Mouse (Mus musculus): Measurements from ENCODE around the gene Ascl2.
A peak's percentile ranks its signal among the peaks of the same experiment; 100 is the strongest.

The Ascl2 gene

DNA sequence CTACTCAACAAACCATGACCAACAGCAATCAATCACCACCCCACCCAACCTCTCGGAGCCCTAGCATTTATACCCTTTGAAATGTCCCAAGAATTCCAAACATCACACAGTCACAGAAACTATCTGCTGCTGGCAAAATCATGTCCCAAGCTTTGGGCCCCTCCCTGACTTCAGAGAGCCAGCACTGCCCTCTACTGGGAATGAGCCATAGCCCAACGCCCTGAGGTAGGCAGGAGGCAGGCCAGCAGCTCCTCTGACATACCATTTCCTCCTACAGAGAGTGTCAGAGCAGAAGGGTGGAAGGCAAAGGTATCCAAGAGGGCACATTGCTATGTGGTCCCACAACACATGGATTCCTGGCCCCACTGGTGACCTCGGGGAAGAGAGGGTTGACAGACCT lies 33.6 kb upstream of the Ascl2 start:
- no peak for DNase-seq (ENCODE audit: low read depth, low spot score)

DNA sequence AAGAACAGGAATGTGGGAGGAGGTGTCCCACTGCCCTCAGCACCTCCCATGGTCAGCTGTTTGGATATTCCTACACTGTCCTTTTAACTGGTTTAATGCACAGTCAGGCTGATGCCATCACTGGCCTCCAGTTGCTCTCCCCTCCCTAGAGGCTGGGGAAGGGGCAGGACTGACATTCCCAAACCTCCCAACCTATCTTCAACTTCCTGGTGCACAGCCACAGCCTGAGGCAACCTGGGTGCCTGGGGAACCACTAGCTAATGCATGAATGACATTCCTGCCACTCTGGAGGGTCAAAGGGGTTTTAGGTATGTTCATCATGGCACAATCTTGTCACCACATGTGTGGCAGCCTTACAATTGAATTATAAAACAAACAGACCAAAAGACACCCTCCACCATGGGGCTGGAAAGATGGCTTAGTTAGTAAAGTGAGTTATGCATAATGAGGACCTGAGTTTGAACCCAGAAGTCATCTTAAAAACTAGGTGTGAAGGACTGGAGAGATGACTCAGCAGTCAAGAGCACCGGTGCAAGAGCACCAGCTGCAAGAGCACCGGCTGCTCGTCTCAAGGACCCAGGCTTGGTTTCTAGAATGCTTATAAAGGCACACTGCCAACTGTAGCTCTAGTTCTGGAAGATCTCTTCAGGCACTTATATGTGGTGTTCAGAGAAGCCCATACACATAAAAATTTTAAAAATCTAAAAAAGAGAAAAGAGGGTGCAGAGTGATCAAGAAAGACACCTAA lies 28.5 kb upstream of the Ascl2 start:
- DNase-seq (ENCODE audit: low read depth, low spot score): no peak

DNA sequence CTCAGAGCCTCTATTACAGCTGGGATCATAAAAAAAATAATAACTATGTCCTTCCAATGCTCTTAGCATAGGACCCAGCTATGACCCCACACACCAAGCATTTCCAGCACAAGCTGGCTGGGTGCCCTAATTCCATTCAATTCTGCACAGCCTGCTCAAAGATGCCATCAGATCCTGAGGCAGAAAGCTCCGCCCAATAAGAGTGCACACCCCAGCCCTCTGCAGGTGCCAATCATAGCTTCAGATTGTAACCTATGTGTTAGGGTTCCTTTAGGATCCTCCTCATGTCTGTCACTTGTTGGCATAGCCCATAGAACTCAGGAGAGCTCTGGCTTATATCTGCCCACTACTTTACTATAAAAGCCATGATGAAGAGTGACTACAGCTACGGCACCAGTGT lies 27.9 kb upstream of the Ascl2 start:
- DNase-seq (ENCODE audit: low read depth, low spot score): no peak

DNA sequence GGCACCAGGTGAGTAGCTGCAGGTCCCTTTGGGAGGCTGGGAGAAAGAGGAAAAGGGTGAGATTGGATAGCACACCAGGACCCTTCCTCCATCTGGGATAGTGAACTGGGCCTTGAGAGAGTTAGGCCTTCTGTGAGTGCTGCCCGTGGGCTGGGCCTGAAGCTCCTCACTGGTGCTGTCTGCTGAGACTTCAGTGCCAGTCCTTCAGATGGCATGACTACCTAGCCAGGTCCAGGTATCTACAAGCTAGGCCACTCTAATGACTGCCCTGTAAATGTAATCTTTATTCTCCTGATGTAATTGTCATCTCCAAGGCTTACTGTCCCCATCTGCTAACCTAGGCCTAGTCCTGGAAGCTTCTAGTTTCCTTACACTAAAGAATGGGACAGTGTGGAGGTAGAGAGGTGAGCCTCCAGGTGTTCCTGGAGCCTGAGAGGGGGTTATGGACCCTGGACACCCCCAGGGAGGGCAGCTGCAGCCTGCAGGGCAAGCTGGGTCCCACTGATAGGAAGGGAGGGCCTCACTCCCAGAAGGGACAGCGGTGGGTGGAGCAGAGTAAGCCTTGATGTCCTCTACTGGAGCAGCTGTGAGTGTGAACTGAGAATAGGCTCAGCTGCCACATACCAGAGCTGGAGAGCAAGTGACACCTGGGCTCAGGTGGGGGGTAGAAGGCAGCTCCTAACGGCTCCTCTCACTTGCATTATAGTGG lies 26.7 kb upstream of the Ascl2 start:
- no peak for DNase-seq (ENCODE audit: low read depth, low spot score)

DNA sequence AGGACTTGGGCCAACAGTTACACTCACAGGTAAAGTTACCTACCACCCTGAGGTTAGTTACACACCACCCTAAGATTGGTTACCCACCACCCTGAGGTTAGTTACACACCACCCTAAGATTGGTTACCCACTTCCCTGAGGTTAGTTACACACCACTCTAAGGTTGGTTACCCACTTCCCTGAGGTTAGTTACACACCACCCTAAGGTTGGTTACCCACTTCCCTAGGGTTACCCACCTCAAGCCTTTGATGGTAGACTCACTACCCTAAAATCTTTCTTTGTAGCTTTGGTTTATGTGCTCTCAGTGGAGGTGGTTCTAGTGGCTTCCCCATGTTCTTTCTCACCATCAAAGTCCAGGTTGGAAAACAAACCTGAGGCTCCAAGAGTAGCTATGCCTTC lies 25.9 kb upstream of the Ascl2 start:
- no peak for DNase-seq (ENCODE audit: low read depth, low spot score)

DNA sequence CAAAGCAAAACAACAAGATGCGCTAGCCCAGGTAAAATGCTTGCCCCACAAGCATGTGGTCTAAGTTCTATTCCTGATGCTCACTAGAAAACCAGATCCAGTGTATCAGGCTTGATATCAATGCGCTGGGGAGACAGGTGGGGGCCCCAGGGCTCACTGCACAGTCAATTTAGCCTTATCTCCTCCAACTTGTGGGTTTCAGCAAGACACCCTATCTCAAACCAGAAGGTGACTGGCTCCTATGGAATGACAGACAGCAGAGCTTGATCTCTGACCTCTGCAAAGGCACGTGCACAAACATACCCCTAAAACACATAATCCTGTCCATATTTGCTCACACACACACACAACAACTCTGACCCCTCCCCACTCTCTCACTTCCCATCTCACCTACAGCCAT lies 18.7 kb upstream of the Ascl2 start:
- no peak for DNase-seq (ENCODE audit: low read depth, low spot score)

DNA sequence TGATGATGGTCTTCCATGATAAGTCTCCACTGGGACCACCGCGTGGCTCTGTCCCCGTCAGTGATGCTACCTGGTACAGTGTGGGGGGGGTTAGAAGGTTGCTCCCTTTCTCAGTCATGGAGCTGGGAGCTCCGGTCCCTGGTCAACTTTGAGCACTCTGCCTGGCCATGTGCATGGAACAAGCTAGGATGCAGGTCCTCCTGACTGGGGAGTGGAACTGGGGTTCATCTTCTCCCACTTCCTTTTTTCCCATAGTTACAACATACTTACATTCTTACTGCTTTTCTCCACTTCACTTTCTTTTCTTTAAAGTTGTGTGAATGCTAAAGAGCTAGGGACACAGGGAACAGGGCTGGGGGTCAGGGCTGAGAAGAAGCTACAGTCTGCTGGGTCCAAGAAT lies 16.1 kb upstream of the Ascl2 start:
- DNase-seq (ENCODE audit: low read depth, low spot score): no peak

DNA sequence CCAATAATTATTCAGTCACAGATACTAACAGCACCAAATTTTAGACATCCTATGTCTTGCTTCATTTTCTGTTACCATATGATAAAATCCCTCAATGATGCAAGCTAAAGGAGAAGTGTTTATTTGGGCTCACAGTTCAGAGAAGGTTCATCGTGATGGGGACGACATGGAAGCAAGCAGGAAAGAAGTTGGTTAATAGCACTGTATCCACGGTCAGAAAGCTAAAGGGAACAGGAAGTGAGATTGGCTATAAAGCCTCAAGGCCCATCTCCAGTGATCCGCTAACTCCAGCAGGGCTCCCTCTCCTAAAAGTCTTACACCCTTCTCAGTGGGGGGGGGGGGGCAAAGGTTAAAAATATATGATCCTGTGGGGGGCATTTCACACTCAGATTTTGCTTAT lies 12.8 kb upstream of the Ascl2 start:
- no peak for DNase-seq (ENCODE audit: low read depth, low spot score)

DNA sequence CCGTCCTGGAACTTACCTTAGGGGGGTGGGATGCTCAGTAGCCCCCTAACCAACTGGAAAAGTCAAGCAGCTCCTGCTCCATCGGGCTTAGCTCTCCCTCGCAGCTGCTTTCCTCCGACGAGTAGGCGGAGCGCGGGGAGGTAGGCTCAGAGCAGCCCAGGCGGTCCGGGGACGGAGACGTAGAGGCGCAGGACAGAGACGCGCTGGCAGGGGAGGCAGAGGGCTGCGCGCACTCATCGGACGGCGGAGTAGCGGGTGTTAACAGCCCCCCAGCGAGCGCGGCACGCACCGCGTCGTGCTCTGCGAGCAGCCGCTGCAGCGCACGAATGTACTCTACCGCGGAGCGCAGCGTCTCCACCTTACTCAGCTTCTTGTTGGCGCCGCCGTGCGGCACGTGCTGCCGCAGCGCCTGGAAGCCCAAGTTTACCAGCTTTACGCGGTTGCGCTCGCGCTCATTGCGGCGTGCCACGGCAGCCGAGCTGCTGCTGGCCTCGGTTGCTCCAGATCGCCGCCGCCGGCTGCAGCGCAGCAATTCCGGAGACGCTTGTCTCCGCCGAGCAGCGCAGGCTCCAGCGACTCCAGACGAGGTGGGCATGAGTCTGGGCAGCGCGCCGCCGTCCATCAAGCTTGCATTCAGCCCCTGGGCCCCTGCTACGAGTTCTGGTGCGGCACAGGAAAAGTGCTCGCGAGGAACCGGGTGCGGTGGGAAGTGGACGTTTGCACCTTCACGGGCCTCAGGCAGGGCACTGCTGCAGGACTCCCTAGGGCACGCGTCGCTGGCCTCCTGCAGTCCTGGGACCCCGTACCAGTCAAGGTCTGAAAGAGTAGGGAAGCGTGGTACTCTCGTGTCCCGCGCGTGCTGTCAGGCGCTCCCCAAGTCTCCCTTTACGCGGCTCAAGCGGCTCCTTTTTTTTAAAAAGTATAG lies 918 bp downstream of the Ascl2 start:
- peak; percentile 33 for DNase-seq (ENCODE audit: low read depth, low spot score)

DNA sequence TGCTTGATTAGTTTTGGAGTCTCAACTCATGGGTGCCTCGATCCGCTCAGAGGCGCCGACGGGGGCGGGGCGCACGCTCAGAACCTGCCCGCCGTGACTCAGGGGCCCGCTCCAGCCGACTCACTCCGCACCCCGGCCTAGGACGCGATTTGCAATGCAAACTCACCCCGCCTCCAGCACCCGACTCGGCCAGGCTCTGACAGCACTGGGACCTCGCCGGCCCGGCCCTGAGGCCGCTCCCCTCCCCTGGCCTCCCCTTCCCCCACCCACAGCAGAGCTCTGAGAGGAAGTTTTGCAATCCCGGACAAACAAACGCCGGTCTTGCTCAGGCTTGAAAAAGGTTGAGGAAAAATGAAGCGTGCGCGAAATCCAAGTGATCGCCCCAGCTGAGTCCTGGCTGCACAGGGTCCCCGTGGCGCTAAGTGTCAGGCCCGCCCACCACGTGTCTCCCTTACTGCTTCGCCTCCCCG lies 1.6 kb downstream of the Ascl2 start:
- DNase-seq (ENCODE audit: low read depth, low spot score): no peak

DNA sequence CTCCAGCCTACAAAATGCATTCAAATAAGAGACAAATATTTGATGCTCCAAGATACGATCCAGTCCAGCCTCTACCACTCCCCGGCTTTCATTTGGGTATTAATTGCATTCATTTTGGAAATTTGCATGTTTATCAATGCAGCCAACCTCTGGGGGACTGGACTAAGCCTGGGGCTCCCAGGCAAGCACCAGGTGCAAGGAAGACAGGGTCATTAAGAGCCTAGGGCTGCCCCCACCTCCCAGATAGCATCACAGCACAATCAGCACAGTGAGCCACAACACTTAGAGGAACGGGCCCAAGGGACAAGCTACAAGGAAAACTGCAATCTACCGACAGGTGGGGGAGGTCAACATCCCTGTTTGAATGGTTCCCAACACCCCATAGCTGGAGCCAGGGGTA lies 9.3 kb downstream of the Ascl2 start:
- no peak for DNase-seq (ENCODE audit: low read depth, low spot score)

DNA sequence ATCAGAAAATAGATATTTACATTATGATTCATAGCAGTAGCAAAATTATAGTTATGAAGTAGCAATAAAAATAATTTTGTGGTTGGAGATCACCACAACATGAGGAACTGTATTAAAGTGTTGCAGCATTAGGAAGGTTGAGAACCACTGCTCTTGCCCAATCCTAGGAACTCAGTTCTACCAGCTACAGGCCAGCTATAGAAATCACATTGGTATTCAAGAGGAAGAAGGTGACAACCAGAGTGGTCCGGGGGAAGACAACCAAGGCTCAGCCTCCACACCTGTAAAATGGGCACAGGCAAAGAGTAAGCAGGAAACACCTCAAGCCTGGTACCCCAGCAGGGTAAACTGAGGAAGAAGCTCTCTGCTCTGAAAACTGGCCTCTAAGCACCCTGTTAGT lies 10.2 kb downstream of the Ascl2 start:
- no peak for DNase-seq (ENCODE audit: low read depth, low spot score)

DNA sequence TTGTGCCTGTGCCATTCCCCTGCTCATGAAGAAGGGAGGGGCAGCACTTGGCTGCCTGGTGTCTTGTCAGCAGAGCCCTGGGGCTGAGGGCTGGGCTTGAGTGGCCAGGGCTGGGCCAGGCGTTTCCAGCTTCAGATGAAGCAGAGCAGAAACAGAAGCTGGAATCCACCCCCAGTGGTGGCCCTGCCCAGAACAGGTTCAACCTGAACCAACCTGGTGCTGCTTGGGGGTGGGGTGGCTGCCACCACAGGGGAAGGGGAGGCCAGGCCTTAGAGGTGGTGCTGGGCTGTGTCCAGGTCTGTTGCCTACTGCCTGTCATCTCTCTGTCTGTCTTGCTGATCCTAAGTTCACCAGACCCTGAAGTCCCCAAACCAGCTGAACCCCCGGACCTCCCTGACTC lies 13.0 kb downstream of the Ascl2 start:
- no peak for DNase-seq (ENCODE audit: low read depth, low spot score)

DNA sequence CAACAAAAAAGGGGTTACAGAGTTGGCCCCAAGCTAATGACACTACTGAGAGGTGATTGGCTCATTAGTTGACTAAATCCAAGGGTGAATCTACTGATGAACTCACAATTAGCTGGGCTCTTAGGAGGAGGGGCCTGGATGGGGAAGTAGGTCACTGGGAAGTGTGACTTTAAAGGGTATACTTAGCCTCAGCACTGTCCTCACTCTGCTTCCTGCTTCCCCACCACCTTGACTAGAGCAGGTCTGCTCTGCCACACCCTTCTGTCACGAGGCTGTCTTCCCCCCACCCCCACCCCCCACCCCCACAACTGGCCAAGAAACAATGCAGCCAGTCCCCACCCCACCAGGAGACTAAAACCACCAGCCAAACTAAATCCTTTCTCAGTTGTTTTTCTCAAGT lies 19.5 kb downstream of the Ascl2 start:
- no peak for DNase-seq (ENCODE audit: low read depth, low spot score)

DNA sequence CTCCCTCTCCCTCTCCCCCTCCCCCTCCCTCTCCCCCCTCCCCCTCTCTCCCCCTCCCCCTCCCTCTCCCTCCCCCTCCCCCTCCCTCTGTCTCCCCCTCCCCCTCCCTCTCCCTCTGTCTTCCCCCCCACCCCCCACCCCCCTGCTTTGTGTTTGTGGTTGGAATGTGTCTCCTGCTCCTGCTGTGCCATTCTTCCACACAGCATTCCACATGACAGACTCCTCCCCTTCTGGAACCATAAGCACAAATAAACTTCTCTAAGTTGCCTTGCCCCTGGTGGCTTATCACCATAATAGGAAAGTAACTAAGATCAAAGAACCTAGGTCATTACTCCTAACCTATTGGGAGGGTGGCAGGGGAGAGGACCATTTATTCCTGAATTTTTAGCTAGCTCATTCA lies 31.4 kb downstream of the Ascl2 start:
- no peak for DNase-seq (ENCODE audit: low read depth, low spot score)

DNA sequence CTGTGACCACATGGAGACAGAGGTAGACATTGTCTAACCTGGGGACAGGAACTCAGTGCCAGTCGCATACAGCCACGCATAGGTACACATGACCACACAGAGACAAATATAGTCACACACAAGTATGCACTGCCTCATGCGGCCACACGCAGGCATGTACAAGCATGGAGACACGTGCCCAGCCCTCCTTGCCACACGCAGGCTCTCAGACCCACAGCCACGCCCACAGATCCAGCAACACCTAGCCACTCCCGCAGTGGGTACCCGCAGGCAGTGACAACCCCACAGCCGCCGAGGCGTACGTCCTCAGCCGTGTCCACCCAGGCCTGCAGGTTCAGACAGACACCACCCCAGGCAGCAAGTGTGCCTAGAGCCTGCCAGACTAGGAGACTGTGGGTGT lies 33.4 kb downstream of the Ascl2 start:
- DNase-seq (ENCODE audit: low read depth, low spot score): no peak

DNA sequence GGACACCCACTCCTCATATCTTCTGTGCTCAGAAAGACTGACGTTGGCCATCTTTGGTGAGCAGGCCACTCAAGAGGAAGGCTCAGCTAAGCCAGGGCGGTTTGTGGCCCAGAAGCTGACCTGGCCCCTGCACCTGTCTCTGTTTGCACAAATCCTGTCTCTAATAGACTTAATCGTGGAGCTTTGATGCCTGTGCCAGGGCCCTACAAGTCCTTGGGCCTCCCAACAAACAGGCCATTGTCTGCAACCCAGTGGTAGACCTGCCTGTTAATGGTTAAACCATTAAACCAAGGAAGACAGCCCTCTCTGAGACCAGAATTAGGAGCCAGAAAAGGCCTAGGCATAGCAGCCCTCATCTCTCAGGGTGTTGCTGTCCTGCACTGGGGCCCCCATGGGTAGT lies 36.6 kb downstream of the Ascl2 start:
- no peak for DNase-seq (ENCODE audit: low read depth, low spot score)

DNA sequence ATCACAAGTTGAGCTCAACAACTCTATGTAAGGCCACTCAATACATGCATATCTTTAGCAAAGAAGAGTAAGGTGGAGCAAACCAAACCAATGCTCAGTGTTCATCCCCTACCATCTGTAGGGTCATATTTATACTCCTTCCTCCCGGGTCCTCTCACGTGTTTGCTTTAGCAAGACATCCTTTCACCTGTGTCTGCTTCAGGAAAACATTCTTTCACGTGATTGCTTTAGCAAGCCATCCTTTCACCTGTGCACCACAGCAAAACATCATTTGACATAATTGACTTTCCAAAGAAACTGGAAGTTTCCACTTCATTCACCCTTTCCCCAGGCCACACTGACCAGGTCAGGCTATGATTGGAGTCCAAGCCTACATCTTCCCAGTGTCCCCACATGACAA lies 38.0 kb downstream of the Ascl2 start, which contains the start of gene Th:
Gene Th (minus strand): TSS at position 101 of the 400 bp plus-strand sequence.
- no peak for DNase-seq (ENCODE audit: low read depth, low spot score)

DNA sequence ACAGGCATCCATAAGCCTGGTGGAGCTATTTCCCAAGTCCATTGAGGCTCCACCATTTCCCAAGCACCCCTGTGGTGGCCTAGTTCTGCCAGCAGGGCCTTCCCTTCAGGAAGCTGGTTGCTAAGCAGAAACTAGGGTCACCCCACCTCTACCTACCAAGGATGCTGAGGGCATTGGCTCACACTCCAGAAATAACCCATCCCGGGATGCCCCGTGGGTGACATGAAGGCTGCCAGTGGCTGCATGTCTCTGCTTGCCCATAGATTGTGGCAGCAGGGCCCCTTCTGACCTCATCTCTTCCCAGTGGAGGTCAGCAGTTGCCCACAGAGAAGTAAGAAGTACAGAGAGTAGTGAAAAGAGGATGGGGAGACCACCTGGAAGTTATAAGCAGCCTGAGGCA lies 39.5 kb downstream of the Ascl2 start:
- DNase-seq (ENCODE audit: low read depth, low spot score): no peak

DNA sequence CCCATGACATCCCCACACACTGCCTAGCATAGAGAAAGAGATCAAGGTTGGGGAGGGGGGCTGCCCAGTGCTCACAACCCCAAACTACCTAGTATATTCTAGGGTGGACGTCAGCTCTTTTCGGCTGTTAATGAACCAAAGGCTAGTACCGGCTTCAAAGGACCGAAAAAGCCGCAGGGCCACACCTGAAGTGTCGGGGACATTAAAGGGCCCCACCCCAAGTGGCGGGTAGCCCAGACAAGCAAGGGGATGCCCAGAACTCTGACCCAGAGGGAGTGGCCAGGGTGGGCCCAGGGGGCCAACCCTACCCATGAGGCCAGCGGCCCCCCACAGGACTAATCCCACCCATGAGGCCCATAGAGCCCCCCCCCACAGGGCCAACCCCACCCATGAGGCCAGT lies 41.8 kb downstream of the Ascl2 start:
- DNase-seq (ENCODE audit: low read depth, low spot score): no peak

DNA sequence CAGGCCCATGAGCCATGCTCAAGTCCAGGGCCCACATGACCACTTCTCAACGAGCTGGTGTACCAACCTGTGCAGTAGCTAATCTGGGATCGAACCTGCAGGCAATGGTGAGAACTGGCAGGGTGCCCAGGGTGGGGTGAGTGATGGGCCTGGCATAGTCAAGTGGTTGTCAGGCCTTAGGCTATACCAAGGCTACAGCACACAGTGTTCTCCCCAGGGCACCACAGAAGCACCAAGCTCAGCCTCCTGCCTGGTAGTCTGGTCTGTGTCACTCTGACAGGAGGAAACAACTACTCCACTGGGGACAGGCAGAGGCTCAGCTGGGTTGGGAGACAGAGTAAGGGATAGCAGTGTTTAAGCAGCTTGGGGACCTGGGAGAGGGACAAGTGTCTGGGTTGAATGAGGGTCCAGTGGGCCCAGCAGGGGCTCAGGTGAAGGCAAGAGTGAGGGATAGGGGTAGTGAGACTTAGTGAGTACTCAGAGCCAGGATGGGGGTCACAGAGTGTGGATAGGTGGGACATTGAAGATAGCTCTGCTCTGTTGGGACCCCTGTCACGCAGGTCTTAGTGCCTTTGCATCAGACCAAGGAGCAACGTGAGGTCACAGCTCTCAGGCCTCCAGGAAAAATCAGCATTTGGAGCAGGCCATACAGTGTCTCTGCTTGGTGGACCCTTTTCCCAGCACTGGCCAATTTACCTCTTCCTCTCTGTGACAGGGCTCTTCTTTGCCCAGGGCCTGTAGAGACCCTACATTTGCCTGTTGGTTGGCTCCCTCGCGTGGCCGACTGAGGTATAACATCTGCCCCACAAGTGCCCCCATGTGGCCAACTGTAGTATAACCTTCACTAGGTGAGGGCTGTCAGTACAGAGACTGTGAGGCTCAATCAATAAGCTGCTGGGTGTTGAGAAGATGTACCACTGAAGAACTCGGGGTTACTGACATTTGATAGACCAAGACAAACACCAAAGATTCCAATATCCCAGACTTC lies 50.1 kb downstream of the Ascl2 start:
- peak; percentile 69 for DNase-seq (ENCODE audit: low read depth, low spot score)

Data from retina, postnatal 7 days (tissue).